Mouse (Mus musculus): ENCODE data around the gene Gm28035. TPM values are rescaled to one million over a fixed set of nuclear protein-coding genes. Genes with fewer than 3 reads are reported as not detected.

The Gm28035 gene
- total and polyA plus RNA-seq, 3 experiments: 1.8 to 3.3 TPM; not detected in 1

DNA sequence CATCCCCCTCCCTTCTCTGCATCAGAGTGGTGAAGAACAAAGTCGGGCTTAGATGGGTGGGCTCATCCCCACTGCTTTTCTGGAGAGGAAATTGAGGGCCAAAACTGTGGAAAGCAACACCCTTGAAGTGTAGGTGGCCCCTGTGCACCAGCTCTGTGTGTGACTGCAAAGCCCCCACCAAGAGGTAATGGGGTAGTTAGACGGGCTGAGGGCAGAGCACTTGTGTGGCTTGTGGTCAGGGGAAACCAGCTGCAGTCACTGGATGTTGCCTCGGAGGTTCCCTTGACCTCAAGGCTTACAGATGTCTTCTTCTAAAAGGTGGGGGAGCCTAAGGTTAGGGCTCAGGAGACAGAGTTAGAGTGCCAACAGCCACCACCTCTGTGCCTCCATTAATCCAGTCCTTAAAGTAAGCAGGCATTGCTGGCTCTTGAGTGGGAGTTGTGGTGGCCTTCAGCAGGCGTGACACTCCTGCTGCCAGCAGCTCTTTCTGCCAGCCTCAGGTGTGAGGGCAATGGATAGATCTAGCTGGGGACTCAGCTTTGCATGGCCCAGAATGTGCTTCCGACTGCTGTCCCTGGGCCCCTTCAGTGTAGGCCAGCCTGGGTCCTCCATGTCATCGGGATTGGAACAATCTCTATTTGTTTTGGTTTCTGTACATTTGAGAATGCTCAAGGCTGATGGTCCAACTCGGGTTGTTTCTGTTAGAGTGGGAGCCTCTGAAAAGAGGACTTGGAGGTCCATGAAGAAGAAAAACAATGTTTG is 17.5 kb downstream of the Gm28035 start:
- DNase-seq (ENCODE audit: low spot score): peak; percentile 23
- Histone ChIP-seq H3K4me1 (ENCODE audit: insufficient read depth, low read depth, low read length) (peaks cover 37% of the 10 kb centered on the region), H3K36me3 (replicated peaks) (peaks cover 99% of the 10 kb centered on the region), H3K9me3 (replicated peaks) (no peaks in the 10 kb centered on the region), H3K27me3 (ENCODE audit: insufficient read depth, low read length) (no peaks in the 10 kb centered on the region), H3K4me3 (ENCODE audit: low read depth, low read length) (peak overlapping the region; percentile 14; the same call in 1 of the 2 replicates)
- no peak for ATAC-seq (ENCODE audit: extremely low read depth, insufficient number of reproducible peaks, low FRiP score, poor library complexity, severe bottlenecking)
- no peak for TF ChIP-seq GATA1 (IDR thresholded peaks at IDR 0.05; ENCODE audit: borderline replicate concordance, low read length)
- TF ChIP-seq TAL1 (conservative IDR thresholded peaks at IDR 0.05; ENCODE audit: low read depth, low read length): no peak
- TF ChIP-seq POLR2AphosphoS5 (IDR thresholded peaks at IDR 0.05; ENCODE audit: insufficient replicate concordance, low read depth, low read length): no peak
- no peak for TF ChIP-seq GATA2 (IDR thresholded peaks at IDR 0.05; ENCODE audit: borderline replicate concordance, low read depth, low read length)
- no peak for TF ChIP-seq CTCF (IDR thresholded peaks at IDR 0.05; ENCODE audit: low read depth, low read length)

DNA sequence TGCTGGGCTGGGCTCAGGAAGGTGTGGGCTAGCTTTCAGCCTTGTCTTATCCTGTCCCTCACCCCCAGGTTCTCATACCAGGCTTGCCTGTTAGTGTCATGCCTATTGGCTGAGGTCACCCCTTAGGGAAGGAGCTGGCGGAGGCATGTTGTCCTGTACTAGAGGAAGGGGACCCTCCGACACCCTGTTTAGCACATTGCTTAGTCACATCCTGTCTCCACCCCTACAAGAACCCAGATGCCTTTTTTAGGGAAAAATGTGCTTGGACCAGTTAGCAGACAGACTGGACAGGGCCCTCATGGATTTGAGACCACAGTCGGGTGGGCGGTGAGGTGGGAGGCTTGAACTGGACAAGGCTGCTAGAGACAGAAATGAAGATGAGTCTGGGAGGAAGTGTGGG is 18.2 kb downstream of the Gm28035 start:
- no peaks in the 10 kb centered on the region for H3K9me3 ChIP-seq (replicated peaks)
- no peak for TF ChIP-seq GATA1 (IDR thresholded peaks at IDR 0.05; ENCODE audit: borderline replicate concordance, low read length)
- TF ChIP-seq TAL1 (conservative IDR thresholded peaks at IDR 0.05; ENCODE audit: low read depth, low read length): no peak
- TF ChIP-seq POLR2AphosphoS5 (IDR thresholded peaks at IDR 0.05; ENCODE audit: insufficient replicate concordance, low read depth, low read length): no peak
- TF ChIP-seq GATA2 (IDR thresholded peaks at IDR 0.05; ENCODE audit: borderline replicate concordance, low read depth, low read length): no peak
- no peak for TF ChIP-seq CTCF (IDR thresholded peaks at IDR 0.05; ENCODE audit: low read depth, low read length)

GRCm38 (mm10) chr2:30259131-30260064 is 19.0 kb downstream of the Gm28035 start:
- H3K4me1 ChIP-seq (ENCODE audit: insufficient read depth, low read depth, low read length): peaks cover 44% of the 10 kb centered on the region
- H3K4me3 ChIP-seq (ENCODE audit: low read depth, low read length): no peak overlapping the region
- no peaks in the 10 kb centered on the region for H3K27me3 ChIP-seq (ENCODE audit: insufficient read depth, low read length)
- no peaks in the 10 kb centered on the region for H3K9me3 ChIP-seq (replicated peaks)
- DNase-seq (ENCODE audit: low spot score) (no peak), ATAC-seq (ENCODE audit: extremely low read depth, insufficient number of reproducible peaks, low FRiP score, poor library complexity, severe bottlenecking) (no peak)
- TF ChIP-seq POLR2AphosphoS5 (IDR thresholded peaks at IDR 0.05; ENCODE audit: insufficient replicate concordance, low read depth, low read length) (no peak), CTCF (IDR thresholded peaks at IDR 0.05; ENCODE audit: low read depth, low read length) (no peak), TAL1 (conservative IDR thresholded peaks at IDR 0.05; ENCODE audit: low read depth, low read length) (no peak), GATA1 (IDR thresholded peaks at IDR 0.05; ENCODE audit: borderline replicate concordance, low read length) (no peak), GATA2 (IDR thresholded peaks at IDR 0.05; ENCODE audit: borderline replicate concordance, low read depth, low read length) (no peak)
- peaks cover 99% of the 10 kb centered on the region for H3K36me3 ChIP-seq (replicated peaks)

More for the DNA sequence above, 18.2 kb downstream of the Gm28035 start:
- H3K27me3 ChIP-seq (ENCODE audit: insufficient read depth, low read length): no peaks in the 10 kb centered on the region
- H3K4me3 ChIP-seq (ENCODE audit: low read depth, low read length): peak overlapping the region; percentile 28; the same call in 1 of the 2 replicates
- H3K36me3 ChIP-seq (replicated peaks): peaks cover 99% of the 10 kb centered on the region
- no peak for ATAC-seq (ENCODE audit: extremely low read depth, insufficient number of reproducible peaks, low FRiP score, poor library complexity, severe bottlenecking)
- H3K4me1 ChIP-seq (ENCODE audit: insufficient read depth, low read depth, low read length): peaks cover 37% of the 10 kb centered on the region
- peak; percentile 58 for DNase-seq (ENCODE audit: low spot score)

GRCm38 (mm10) chr2:30261064-30261736 is 20.8 kb downstream of the Gm28035 start:
- ATAC-seq (ENCODE audit: extremely low read depth, insufficient number of reproducible peaks, low FRiP score, poor library complexity, severe bottlenecking) (no peak), DNase-seq (ENCODE audit: low spot score) (no peak)
- TF ChIP-seq GATA1 (IDR thresholded peaks at IDR 0.05; ENCODE audit: borderline replicate concordance, low read length) (no peak), CTCF (IDR thresholded peaks at IDR 0.05; ENCODE audit: low read depth, low read length) (no peak), POLR2AphosphoS5 (IDR thresholded peaks at IDR 0.05; ENCODE audit: insufficient replicate concordance, low read depth, low read length) (no peak), GATA2 (IDR thresholded peaks at IDR 0.05; ENCODE audit: borderline replicate concordance, low read depth, low read length) (no peak), TAL1 (conservative IDR thresholded peaks at IDR 0.05; ENCODE audit: low read depth, low read length) (no peak)
- Histone ChIP-seq H3K4me1 (ENCODE audit: insufficient read depth, low read depth, low read length) (peaks cover 62% of the 10 kb centered on the region), H3K4me3 (ENCODE audit: low read depth, low read length) (no peak overlapping the region), H3K27me3 (ENCODE audit: insufficient read depth, low read length) (no peaks in the 10 kb centered on the region), H3K9me3 (replicated peaks) (no peaks in the 10 kb centered on the region), H3K36me3 (replicated peaks) (peaks cover 95% of the 10 kb centered on the region)

GRCm38 (mm10) chr2:30261921-30262839 is 21.8 kb downstream of the Gm28035 start:
- peaks cover 85% of the 10 kb centered on the region for H3K36me3 ChIP-seq (replicated peaks)
- TF ChIP-seq TAL1 (conservative IDR thresholded peaks at IDR 0.05; ENCODE audit: low read depth, low read length) (no peak), POLR2AphosphoS5 (IDR thresholded peaks at IDR 0.05; ENCODE audit: insufficient replicate concordance, low read depth, low read length) (no peak), CTCF (IDR thresholded peaks at IDR 0.05; ENCODE audit: low read depth, low read length) (no peak), GATA2 (IDR thresholded peaks at IDR 0.05; ENCODE audit: borderline replicate concordance, low read depth, low read length) (no peak), GATA1 (IDR thresholded peaks at IDR 0.05; ENCODE audit: borderline replicate concordance, low read length) (no peak)
- ATAC-seq (ENCODE audit: extremely low read depth, insufficient number of reproducible peaks, low FRiP score, poor library complexity, severe bottlenecking) (no peak), DNase-seq (ENCODE audit: low spot score) (no peak)
- peaks cover 68% of the 10 kb centered on the region for H3K4me1 ChIP-seq (ENCODE audit: insufficient read depth, low read depth, low read length)
- H3K4me3 ChIP-seq (ENCODE audit: low read depth, low read length): no peak overlapping the region
- no peaks in the 10 kb centered on the region for H3K9me3 ChIP-seq (replicated peaks)
- H3K27me3 ChIP-seq (ENCODE audit: insufficient read depth, low read length): no peaks in the 10 kb centered on the region

All from G1E (cell line).